28 mouse cellular contexts compared by ENCODE assay signal in the genomic region with DNA sequence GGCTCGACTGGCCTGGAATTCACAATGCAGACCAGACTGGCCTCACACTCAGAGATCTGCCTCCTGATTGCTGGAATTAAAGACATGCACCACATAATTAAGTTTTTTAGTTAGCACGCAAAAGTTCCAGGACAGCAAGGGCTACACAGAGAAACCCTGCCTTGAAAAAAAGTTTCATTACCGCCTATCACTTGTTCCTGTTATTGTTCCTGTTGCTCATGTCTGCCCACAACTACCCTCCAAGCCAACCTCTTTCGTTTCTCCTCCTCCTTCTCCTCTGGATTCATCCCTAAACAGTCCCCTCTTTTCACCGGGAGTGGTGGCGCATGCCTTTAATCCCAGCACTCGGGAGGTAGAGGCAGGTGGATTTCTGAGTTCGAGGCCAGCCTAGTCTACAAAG. TPM values are rescaled to one million over a fixed set of nuclear protein-coding genes. Genes with fewer than 3 reads are reported as not detected.
DNase-seq lines count a peak whose midpoint lies in the region; ATAC-seq lines count a peak whose summit lies in the region.
"Had no signal": no experiment of that assay in that cellular context is flagged by ENCODE, and none has a peak within 500 bp of the region (broad histone marks: within the 10 kb centered on the region; RNA-seq: fewer than 3 reads in every experiment).

No protein-coding gene starts in this region.

- peaks cover 32% of the 10 kb centered on the region for H3K4me1 ChIP-seq in heart, embryonic 13.5 days
- peaks cover 29% of the 10 kb centered on the region for H3K4me1 ChIP-seq in heart, embryonic 12.5 days (replicated peaks)

- H3K36me3 ChIP-seq in heart, embryonic 13.5 days: no peaks in the 10 kb centered on the region
- no peaks in the 10 kb centered on the region for H3K36me3 ChIP-seq in heart, embryonic 12.5 days
- H3K36me3 ChIP-seq: embryonic facial prominence, embryonic 13.5 days; embryonic facial prominence, embryonic 15.5 days; forebrain, embryonic 10.5 days; forebrain, embryonic 12.5 days; G1E had no signal

- no peak overlapping the region for H3K4me2 ChIP-seq in heart, embryonic 13.5 days
- H3K4me2 ChIP-seq in heart, embryonic 12.5 days: no peak overlapping the region
- H3K4me2 ChIP-seq: embryonic facial prominence, embryonic 13.5 days; embryonic facial prominence, embryonic 15.5 days; forebrain, embryonic 12.5 days had no signal

- H3K4me3 ChIP-seq in heart, embryonic 13.5 days: no peak overlapping the region
- no peak overlapping the region for H3K4me3 ChIP-seq in heart, embryonic 12.5 days
- H3K4me3 ChIP-seq: embryonic facial prominence, embryonic 13.5 days; embryonic facial prominence, embryonic 15.5 days; erythroblast, embryonic 14.5 days; forebrain, embryonic 10.5 days; forebrain, embryonic 12.5 days had no signal

- ATAC-seq in heart, embryonic 13.5 days (ENCODE audit: extremely low read depth, insufficient number of reproducible peaks, low FRiP score, low TSS enrichment): no peak
- ATAC-seq in heart, embryonic 12.5 days (ENCODE audit: insufficient number of reproducible peaks, low FRiP score): no peak
- peak; percentile 70 for ATAC-seq in granulocyte monocyte progenitor cell, adult 5-6 weeks (replicated peaks; ENCODE audit: poor library complexity, severe bottlenecking)
- ATAC-seq in megakaryocyte progenitor cell, adult 5-6 weeks (replicated peaks; ENCODE audit: poor library complexity): peak; percentile 57
- ATAC-seq: activated CD4-positive, CD25-positive, alpha-beta regulatory T cell, adult 4 months; CD4-positive, CD25-positive, alpha-beta regulatory T cell, adult 4 months; forebrain, embryonic 14.5 days; forebrain, embryonic 16.5 days; Patski had no signal

- no peak overlapping the region for H3K9ac ChIP-seq in heart, embryonic 13.5 days
- no peak overlapping the region for H3K9ac ChIP-seq in heart, embryonic 12.5 days
- H3K9ac ChIP-seq: embryonic facial prominence, embryonic 13.5 days; embryonic facial prominence, embryonic 15.5 days; forebrain, embryonic 12.5 days had no signal

- H3K27me3 ChIP-seq in heart, embryonic 13.5 days (replicated peaks): no peaks in the 10 kb centered on the region
- no peaks in the 10 kb centered on the region for H3K27me3 ChIP-seq in heart, embryonic 12.5 days (replicated peaks)
- H3K27me3 ChIP-seq: CH12.LX; embryonic facial prominence, embryonic 13.5 days; embryonic facial prominence, embryonic 15.5 days; forebrain, embryonic 12.5 days; Patski had no signal

- H3K27ac ChIP-seq in heart, embryonic 13.5 days (replicated peaks): peak overlapping the region; percentile 79; the same call in 1 of the 2 replicates
- no peak overlapping the region for H3K27ac ChIP-seq in heart, embryonic 12.5 days (ENCODE audit: poor library complexity, severe bottlenecking)
- H3K27ac ChIP-seq: embryonic facial prominence, embryonic 13.5 days; embryonic facial prominence, embryonic 15.5 days; forebrain, embryonic 10.5 days; forebrain, embryonic 12.5 days had no signal

- 78% methylated on average over 8 of the region's 8 CpGs for WGBS in heart, embryonic 13.5 days
- WGBS in heart, embryonic 12.5 days: 81% methylated on average over 8 of the region's 8 CpGs

- no peaks in the 10 kb centered on the region for H3K9me3 ChIP-seq in heart, embryonic 13.5 days
- no peaks in the 10 kb centered on the region for H3K9me3 ChIP-seq in heart, embryonic 12.5 days (replicated peaks)
- H3K9me3 ChIP-seq: embryonic facial prominence, embryonic 13.5 days; embryonic facial prominence, embryonic 15.5 days; forebrain, embryonic 10.5 days; forebrain, embryonic 12.5 days; G1E had no signal

- no peak for DNase-seq in urinary bladder, postnatal 25 days (ENCODE audit: low spot score)
- DNase-seq: adrenal gland, adult 2 months; adrenal gland, postnatal 10 days; adrenal gland, postnatal 25 days; B cell, adult 2 months; cerebellum, adult 11 months; cerebellum, adult 18-20 months; cerebellum, adult 8-10 months; cerebellum, adult 9-11 months; cerebellum, postnatal 14 days; cerebellum, postnatal 36 days; embryo, embryonic 11 days had no signal

RNA-seq across cellular contexts. Expression of a gene that starts 21.5 kb away (rescaled TPM):
- polyA plus RNA-seq in heart, embryonic 13.5 days (2015; fragmentation: Nextera tagmentation; extraction: Ambion mirVana): 7.6 and 9.0 TPM in 2 replicates
- 10.5 and 10.7 TPM in 2 replicates for polyA plus RNA-seq in heart, embryonic 12.5 days (2016; fragmentation: Nextera tagmentation; extraction: Ambion mirVana)
- 44.6 and 45.0 TPM in 2 replicates for total RNA-seq in granulocyte monocyte progenitor cell, adult 5-6 weeks (2014; fragmentation: Nextera tagmentation)
- total RNA-seq in granulocyte monocyte progenitor cell, adult 5-6 weeks (2017): 15.5 and 15.7 TPM in 2 replicates
- total RNA-seq in megakaryocyte progenitor cell, adult 5-6 weeks (2015): 40.7 and 44.9 TPM in 2 replicates
- 14.2 and 15.6 TPM in 2 replicates for total RNA-seq in megakaryocyte progenitor cell, adult 5-6 weeks (2017)
- polyA plus RNA-seq: G1E had no signal

Comparison
In these comparisons a context has a peak if more than half of its experiments do, and no peak if none do; other contexts are left out.
1. ATAC-seq: peak in granulocyte monocyte progenitor cell, adult 5-6 weeks (single experiment) and megakaryocyte progenitor cell, adult 5-6 weeks (single experiment); none in heart, embryonic 13.5 days (single experiment) and heart, embryonic 12.5 days (single experiment).